8 mouse cellular contexts compared by ENCODE assay signal in the genomic region with DNA sequence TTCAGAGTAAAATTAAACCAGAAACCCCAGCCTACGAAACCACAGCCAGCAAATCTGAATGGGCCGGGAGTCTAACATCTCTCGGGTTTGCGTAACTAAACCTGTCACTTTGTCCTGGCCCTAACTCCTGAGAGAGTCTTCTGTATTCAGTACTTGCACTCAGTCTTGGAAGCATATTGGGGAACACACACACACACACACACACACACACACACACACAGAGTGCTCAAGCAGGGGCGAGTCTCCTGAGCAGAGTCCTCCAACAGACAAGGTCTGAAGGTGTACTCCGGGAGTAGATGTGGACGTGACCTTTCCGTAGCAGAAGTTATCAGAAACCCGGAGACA. TPM values are rescaled to one million over a fixed set of nuclear protein-coding genes. Genes with fewer than 3 reads are reported as not detected.
DNase-seq lines count a peak whose midpoint lies in the region; ATAC-seq and TF ChIP-seq lines count a peak whose summit lies in the region.

No protein-coding gene starts in this region.

- DNase-seq in left cerebral cortex, adult 2 months (ENCODE audit: extremely low spot score in 1 of 2, low spot score in 2 of 2), result no peak
- no peak for DNase-seq in left cerebral cortex, postnatal 36 days (ENCODE audit: low spot score in 2 of 2)
- DNase-seq in embryonic facial prominence, embryonic 14.5 days (ENCODE audit: low spot score), result no peak
- no peak for DNase-seq in urinary bladder, postnatal 25 days (ENCODE audit: low spot score)
- no peak for DNase-seq in layer of hippocampus, postnatal 25 days (ENCODE audit: extremely low spot score in 1 of 2, low spot score in 1 of 2)
- no peak for DNase-seq in kidney, postnatal 14 days

- WGBS in embryonic facial prominence, embryonic 14.5 days, result 4% methylated on average over 8 of the region's 9 CpGs
- 2% methylated on average over 9 of the region's 9 CpGs for WGBS in intestine, postnatal 0 days
- WGBS in neural tube, embryonic 14.5 days, result 0% methylated on average over 9 of the region's 9 CpGs

- H3K9ac ChIP-seq in embryonic facial prominence, embryonic 14.5 days (ENCODE audit: low read depth, low read length), result peak overlapping the region; percentile 71
- H3K9ac ChIP-seq in intestine, postnatal 0 days (ENCODE audit: low read depth, low read length), result no peak overlapping the region
- peak overlapping the region; percentile 74 for H3K9ac ChIP-seq in neural tube, embryonic 14.5 days (replicated peaks; ENCODE audit: low read depth, low read length)

- no peaks in the 10 kb centered on the region for H3K9me3 ChIP-seq in embryonic facial prominence, embryonic 14.5 days (ENCODE audit: control insufficient read depth, low read length)
- H3K9me3 ChIP-seq in intestine, postnatal 0 days (ENCODE audit: control insufficient read depth), result no peaks in the 10 kb centered on the region
- no peaks in the 10 kb centered on the region for H3K9me3 ChIP-seq in neural tube, embryonic 14.5 days (ENCODE audit: control insufficient read depth, low read length)

- H3K4me3 ChIP-seq in left cerebral cortex, adult 2 months, result peak overlapping the region; percentile 78
- H3K4me3 ChIP-seq in embryonic facial prominence, embryonic 14.5 days (ENCODE audit: low read depth, low read length), result peak overlapping the region; percentile 72
- peak overlapping the region; percentile 68 for H3K4me3 ChIP-seq in intestine, postnatal 0 days (ENCODE audit: low read depth, low read length)
- peak overlapping the region; percentile 73 for H3K4me3 ChIP-seq in neural tube, embryonic 14.5 days (ENCODE audit: low read depth, low read length)

- peak overlapping the region; percentile 55; the same call in 1 of the 2 replicates for H3K27ac ChIP-seq in left cerebral cortex, adult 2 months
- 0 out of 2 replicates have a peak overlapping the region, but pooled peaks have one; percentile 15 for H3K27ac ChIP-seq in embryonic facial prominence, embryonic 14.5 days (replicated peaks; ENCODE audit: low read depth, low read length)
- H3K27ac ChIP-seq in intestine, postnatal 0 days (ENCODE audit: low read depth, low read length), result no peak overlapping the region
- H3K27ac ChIP-seq in neural tube, embryonic 14.5 days (ENCODE audit: low read depth, low read length), result peak overlapping the region; percentile 62

- H3K4me1 ChIP-seq in embryonic facial prominence, embryonic 14.5 days (ENCODE audit: control insufficient read depth, insufficient read depth, low read length), result peaks cover 22% of the 10 kb centered on the region
- H3K4me1 ChIP-seq in intestine, postnatal 0 days (replicated peaks; ENCODE audit: control insufficient read depth, insufficient read depth, low read length), result no peaks in the 10 kb centered on the region
- H3K4me1 ChIP-seq in neural tube, embryonic 14.5 days (ENCODE audit: control insufficient read depth, insufficient read depth, low read length), result peaks cover 17% of the 10 kb centered on the region

- H3K36me3 ChIP-seq in embryonic facial prominence, embryonic 14.5 days (ENCODE audit: control insufficient read depth, insufficient read depth, low read length), result no peaks in the 10 kb centered on the region
- H3K36me3 ChIP-seq in intestine, postnatal 0 days (ENCODE audit: control insufficient read depth, insufficient read depth), result no peaks in the 10 kb centered on the region
- no peaks in the 10 kb centered on the region for H3K36me3 ChIP-seq in neural tube, embryonic 14.5 days (ENCODE audit: control insufficient read depth, insufficient read depth, low read length)

- intact Hi-C loops in left cerebral cortex, adult 2 months (cut with DNase I), result loop anchor here (5.0 kb wide), 1 partner anchor 50 kb away; no protein-coding TSS in a partner anchor
- intact Hi-C loops in left cerebral cortex, postnatal 36 days (cut with DNase I), result loop anchor here (5.0 kb wide), 1 partner anchor 50 kb away; no protein-coding TSS in a partner anchor

- H3K4me2 ChIP-seq in embryonic facial prominence, embryonic 14.5 days (ENCODE audit: low read depth, low read length), result peak overlapping the region; percentile 99
- peak overlapping the region; percentile 98 for H3K4me2 ChIP-seq in intestine, postnatal 0 days (replicated peaks; ENCODE audit: low read depth)
- H3K4me2 ChIP-seq in neural tube, embryonic 14.5 days (ENCODE audit: low read depth, low read length), result peak overlapping the region; percentile 99

- ATAC-seq in embryonic facial prominence, embryonic 14.5 days (ENCODE audit: low read depth), result no peak
- no peak for ATAC-seq in intestine, postnatal 0 days
- no peak for ATAC-seq in neural tube, embryonic 14.5 days (ENCODE audit: low read depth)

- TF ChIP-seq CTCF in left cerebral cortex, adult 2 months (IDR thresholded peaks at IDR 0.05), result no peak
- TF ChIP-seq CTCF in intestine, postnatal 0 days (IDR thresholded peaks at IDR 0.05; ENCODE audit: low read depth), result no peak

- H3K27me3 ChIP-seq in embryonic facial prominence, embryonic 14.5 days (replicated peaks; ENCODE audit: control insufficient read depth, insufficient read depth, low read length), result peaks cover 42% of the 10 kb centered on the region
- peaks cover 40% of the 10 kb centered on the region for H3K27me3 ChIP-seq in intestine, postnatal 0 days (replicated peaks; ENCODE audit: control insufficient read depth, insufficient read depth, low read length)
- H3K27me3 ChIP-seq in neural tube, embryonic 14.5 days (ENCODE audit: control insufficient read depth, insufficient read depth, low read length), result no peaks in the 10 kb centered on the region

RNA-seq across cellular contexts. Expression of a gene that starts 1.3 kb away (rescaled TPM):
- total RNA-seq in left cerebral cortex, adult 2 months (2021), result 10 to 100 TPM; 22.9 to 27.7 TPM
- total RNA-seq in left cerebral cortex, postnatal 36 days (2021), result 10 to 100 TPM; 19.8 to 29.7 TPM
- polyA plus RNA-seq in embryonic facial prominence, embryonic 14.5 days (2014; fragmentation: Nextera tagmentation; extraction: Ambion mirVana), result 4.1 and 5.0 TPM in 2 replicates
- polyA plus RNA-seq in intestine, postnatal 0 days (2015; fragmentation: Nextera tagmentation; extraction: Ambion mirVana), result 1.3 and 1.4 TPM in 2 replicates
- polyA plus RNA-seq in neural tube, embryonic 14.5 days (2014; fragmentation: Nextera tagmentation; extraction: Ambion mirVana), result 3.8 and 6.5 TPM in 2 replicates
- total RNA-seq in layer of hippocampus, postnatal 25 days (2021), result 10 to 100 TPM; 27.4 to 28.3 TPM
